In genomic region chr3:89911207-89911606, GRCm38 (mm10) we compare ENCODE assay signal across 11 mouse cellular contexts. TPM values are rescaled to one million over a fixed set of nuclear protein-coding genes. Genes with fewer than 3 reads are reported as not detected.
DNase-seq lines count a peak whose midpoint lies in the region; ATAC-seq lines count a peak whose summit lies in the region.
"Had no signal": no experiment of that assay in that cellular context is flagged by ENCODE, and none has a peak within 500 bp of the region (broad histone marks: within the 10 kb centered on the region; RNA-seq: fewer than 3 reads in every experiment).

No protein-coding gene starts in this region.

- WGBS in liver, embryonic 15.5 days (ENCODE audit: insufficient replicate concordance), result 20% methylated on average over 3 of the region's 3 CpGs
- WGBS in forebrain, embryonic 15.5 days, result 80% methylated on average over 3 of the region's 3 CpGs
- WGBS in forebrain, embryonic 14.5 days, result 77% methylated on average over 3 of the region's 3 CpGs

- peak; percentile 15 for DNase-seq in left cerebral cortex, adult 11 months (ENCODE audit: low spot score)
- DNase-seq in left cerebral cortex, adult 18-20 months (ENCODE audit: low spot score in 2 of 2), result no peak
- peak; percentile 61 for DNase-seq in brain, adult 2 months (ENCODE audit: low read depth, low spot score)
- peak; percentile 55 to 57 for DNase-seq in spleen, adult 18-20 months
- no peak for DNase-seq in cerebellum, postnatal 25 days
- DNase-seq in forebrain, embryonic 14.5 days (ENCODE audit: low spot score), result no peak
- DNase-seq: adrenal gland, postnatal 36 days had no signal

- no peaks in the 10 kb centered on the region for H3K9me3 ChIP-seq in liver, embryonic 15.5 days (replicated peaks)
- H3K9me3 ChIP-seq in forebrain, embryonic 15.5 days, result no peaks in the 10 kb centered on the region
- no peaks in the 10 kb centered on the region for H3K9me3 ChIP-seq in forebrain, embryonic 14.5 days (replicated peaks; ENCODE audit: control insufficient read depth, low read length)
- H3K9me3 ChIP-seq: forebrain, embryonic 13.5 days had no signal

- H3K4me3 ChIP-seq in liver, embryonic 15.5 days (replicated peaks), result no peak overlapping the region
- H3K4me3 ChIP-seq in forebrain, embryonic 15.5 days, result no peak overlapping the region
- H3K4me3 ChIP-seq in forebrain, embryonic 14.5 days (ENCODE audit: low read depth, low read length), result no peak overlapping the region
- H3K4me3 ChIP-seq: forebrain, embryonic 13.5 days had no signal

- H3K4me2 ChIP-seq in liver, embryonic 15.5 days, result peak overlapping the region; percentile 78
- no peak overlapping the region for H3K4me2 ChIP-seq in forebrain, embryonic 15.5 days (replicated peaks)
- no peak overlapping the region for H3K4me2 ChIP-seq in forebrain, embryonic 14.5 days (ENCODE audit: low read length)
- H3K4me2 ChIP-seq: forebrain, embryonic 13.5 days; midbrain, embryonic 11.5 days had no signal

- peak overlapping the region; percentile 41; the same call in 1 of the 2 replicates for H3K27ac ChIP-seq in liver, embryonic 15.5 days (replicated peaks)
- no peak overlapping the region for H3K27ac ChIP-seq in forebrain, embryonic 15.5 days (replicated peaks)
- no peak overlapping the region for H3K27ac ChIP-seq in forebrain, embryonic 14.5 days (ENCODE audit: low read depth, low read length)
- H3K27ac ChIP-seq: forebrain, embryonic 13.5 days had no signal

- H3K36me3 ChIP-seq in liver, embryonic 15.5 days (replicated peaks), result no peaks in the 10 kb centered on the region
- H3K36me3 ChIP-seq in forebrain, embryonic 15.5 days, result no peaks in the 10 kb centered on the region
- H3K36me3 ChIP-seq in forebrain, embryonic 14.5 days (ENCODE audit: control insufficient read depth, insufficient read depth, low read length), result no peaks in the 10 kb centered on the region

- no peak; the same call in 1 of the 2 replicates for ATAC-seq in liver, embryonic 15.5 days (ENCODE audit: insufficient read depth)
- ATAC-seq in forebrain, embryonic 15.5 days (replicated peaks), result no peak
- no peak for ATAC-seq in forebrain, embryonic 14.5 days
- ATAC-seq: forebrain, embryonic 13.5 days had no signal

- H3K4me1 ChIP-seq in liver, embryonic 15.5 days (replicated peaks), result peaks cover 45% of the 10 kb centered on the region
- H3K4me1 ChIP-seq in forebrain, embryonic 15.5 days, result peaks cover 12% of the 10 kb centered on the region
- H3K4me1 ChIP-seq in forebrain, embryonic 14.5 days (ENCODE audit: control insufficient read depth, insufficient read depth, low read length), result no peaks in the 10 kb centered on the region

- H3K9ac ChIP-seq in liver, embryonic 15.5 days, result no peak overlapping the region
- H3K9ac ChIP-seq in forebrain, embryonic 15.5 days (replicated peaks), result no peak overlapping the region
- no peak overlapping the region for H3K9ac ChIP-seq in forebrain, embryonic 14.5 days (ENCODE audit: low read length)
- H3K9ac ChIP-seq: forebrain, embryonic 13.5 days had no signal

- peaks cover 64% of the 10 kb centered on the region for H3K27me3 ChIP-seq in liver, embryonic 15.5 days
- peaks cover 27% of the 10 kb centered on the region for H3K27me3 ChIP-seq in forebrain, embryonic 15.5 days
- H3K27me3 ChIP-seq in forebrain, embryonic 14.5 days (replicated peaks; ENCODE audit: control insufficient read depth, insufficient read depth, low read length), result peaks cover 20% of the 10 kb centered on the region

RNA-seq across cellular contexts. Expression of gene Il6ra, which starts 1.8 kb away (rescaled TPM):
- 1 to 10 TPM; 3.4 to 3.9 TPM for total RNA-seq in left cerebral cortex, adult 18-20 months (2021)
- polyA plus RNA-seq in liver, embryonic 15.5 days (2015; fragmentation: Nextera tagmentation; extraction: Ambion mirVana), result 5.3 and 6.3 TPM in 2 replicates
- polyA plus RNA-seq in forebrain, embryonic 15.5 days (2015; fragmentation: Nextera tagmentation; extraction: Ambion mirVana), result 0.73 and 0.82 TPM in 2 replicates
- polyA plus RNA-seq in forebrain, embryonic 14.5 days (2014; fragmentation: Nextera tagmentation; extraction: Ambion mirVana), result 0.37 and 0.47 TPM in 2 replicates

RNA-seq across cellular contexts. Expression of gene Atp8b2, which starts 52.1 kb away (rescaled TPM):
- total RNA-seq in left cerebral cortex, adult 18-20 months (2021), result 100 to 1,000 TPM in 1 of 2 experiments, 10 to 100 TPM in 1; 97.9 to 106 TPM
- 1.3 and 1.7 TPM in 2 replicates for polyA plus RNA-seq in liver, embryonic 15.5 days (2015; fragmentation: Nextera tagmentation; extraction: Ambion mirVana)
- polyA plus RNA-seq in forebrain, embryonic 15.5 days (2015; fragmentation: Nextera tagmentation; extraction: Ambion mirVana), result 10.6 and 14.4 TPM in 2 replicates
- 6.4 and 9.1 TPM in 2 replicates for polyA plus RNA-seq in forebrain, embryonic 14.5 days (2014; fragmentation: Nextera tagmentation; extraction: Ambion mirVana)

Comparison
In these comparisons a context has a peak if more than half of its experiments do, and no peak if none do; other contexts are left out.
1. DNase-seq: peak in left cerebral cortex, adult 11 months (single experiment), brain, adult 2 months (single experiment) and spleen, adult 18-20 months (2 of 2); none in left cerebral cortex, adult 18-20 months (0 of 2), cerebellum, postnatal 25 days (0 of 2) and forebrain, embryonic 14.5 days (single experiment).